Mouse (Mus musculus) heart, embryonic 16.5 days (tissue): ENCODE results near the gene Tex30. TPM values are rescaled to one million over a fixed set of nuclear protein-coding genes. Genes with fewer than 3 reads are reported as not detected.
"Not testable (repeated sequence)": the region's sequence is repeated elsewhere in the genome, so short reads cannot be mapped to it uniquely, and the experiment has no call there.

Experiments used
- ATAC-seq: fragments of 200-750 bp; cut with Nextera tagmentation; replicated peaks from 2 replicates; pipeline ENCODE4 v1.8.0; 2017; ENCODE audit warnings: moderate number of reproducible peaks; ENCODE audit not compliant: insufficient read depth, low FRiP score; ENCODE audit errors: extremely low read depth
- H3K27ac ChIP-seq: fragments of 300-500 bp; sonication (generic); 2 replicates; pipeline ENCODE4 v1.5.1; 2014; ENCODE audit warnings: mild to moderate bottlenecking, low read length, control low read depth, moderate library complexity
- H3K27me3 ChIP-seq: fragments of 300-500 bp; sonication (generic); 2 replicates; pipeline ENCODE4 v1.6.1; 2014; ENCODE audit warnings: low read length, mixed read lengths; ENCODE audit not compliant: control insufficient read depth, insufficient read depth
- H3K36me3 ChIP-seq: fragments of 300-500 bp; sonication (generic); 2 replicates; pipeline ENCODE4 v1.6.1; 2014; ENCODE audit not compliant: control insufficient read depth, insufficient read depth
- H3K4me1 ChIP-seq: fragments of 300-500 bp; sonication (generic); 2 replicates; pipeline ENCODE4 v1.6.1; 2014; ENCODE audit warnings: low read length, mixed read lengths; ENCODE audit not compliant: control insufficient read depth, insufficient read depth
- H3K4me2 ChIP-seq: fragments of 300-500 bp; sonication (generic); 2 replicates; pipeline ENCODE4 v1.6.1; 2014; ENCODE audit warnings: low read depth, mild to moderate bottlenecking, control low read depth, low read length
- H3K4me3 ChIP-seq: fragments of 300-500 bp; sonication (generic); 2 replicates; pipeline ENCODE4 v1.5.1; 2014; ENCODE audit warnings: mild to moderate bottlenecking, control low read depth, low read length
- H3K9ac ChIP-seq: fragments of 300-500 bp; sonication (generic); 2 replicates; pipeline ENCODE4 v1.6.1; 2014; ENCODE audit warnings: low read length, control low read depth
- H3K9me3 ChIP-seq: fragments of 300-500 bp; sonication (generic); replicated peaks from 2 replicates; pipeline ENCODE4 v1.6.1; 2016; ENCODE audit warnings: low read length; ENCODE audit not compliant: control insufficient read depth
- WGBS: fragments of 180-500 bp; shearing (Covaris S2); extraction: QIAGEN DNeasy Blood & Tissue Kit; methylation state at CpG from one replicate; pipeline ENCODE4 v1.1.7; 2014; 5-methylcytosine and 5-hydroxymethylcytosine counted together
- polyA plus RNA-seq: library from polyadenylated mRNA; unstranded; fragments of >200 nt; fragmentation: Nextera tagmentation; extraction: Ambion mirVana; gene quantifications from 2 replicates; pipeline ENCODE4 v1.2.1, GENCODE M21; 2015

The Tex30 gene
- polyA plus RNA-seq, 1 experiment from 2014 or later, result 74.8 TPM

GRCm38 (mm10) chr1:44057805-44058204 is 44.4 kb downstream of the Tex30 start:
- WGBS, result 64% methylated on average over 3 of the region's 3 CpGs
- H3K4me2 ChIP-seq, result no peak overlapping the region

GRCm38 (mm10) chr1:44046556-44046955 is 55.7 kb downstream of the Tex30 start:
- no peak overlapping the region for H3K4me3 ChIP-seq
- no peak for ATAC-seq
- no peak overlapping the region for H3K9ac ChIP-seq
- H3K9me3 ChIP-seq, result no peaks in the 10 kb centered on the region
- no peak overlapping the region for H3K27ac ChIP-seq
- H3K4me1 ChIP-seq, result no peaks in the 10 kb centered on the region
- WGBS, result 73% methylated on average over 2 of the region's 2 CpGs
- H3K36me3 ChIP-seq, result no peaks in the 10 kb centered on the region
- H3K4me2 ChIP-seq, result no peak overlapping the region
- no peaks in the 10 kb centered on the region for H3K27me3 ChIP-seq

More at GRCm38 (mm10) chr1:44057805-44058204, 44.4 kb downstream of the Tex30 start:
- Histone ChIP-seq H3K4me3 (no peak overlapping the region), H3K4me1 (no peaks in the 10 kb centered on the region), H3K9ac (no peak overlapping the region), H3K27me3 (no peaks in the 10 kb centered on the region), H3K36me3 (no peaks in the 10 kb centered on the region), H3K27ac (no peak overlapping the region), H3K9me3 (no peaks in the 10 kb centered on the region)
- no peak for ATAC-seq

GRCm38 (mm10) chr1:44045689-44046088 is 56.6 kb downstream of the Tex30 start:
- H3K4me2 ChIP-seq, H3K27ac ChIP-seq, ATAC-seq, H3K27me3 ChIP-seq, H3K4me1 ChIP-seq, H3K9ac ChIP-seq, H3K36me3 ChIP-seq, H3K9me3 ChIP-seq, H3K4me3 ChIP-seq: not testable (repeated sequence)
- WGBS, result 65% methylated on average over 5 of the region's 5 CpGs

GRCm38 (mm10) chr1:44042555-44042915 is 59.7 kb downstream of the Tex30 start:
- no peaks in the 10 kb centered on the region for H3K27me3 ChIP-seq
- no peak overlapping the region for H3K27ac ChIP-seq
- peak overlapping the region; percentile 66 for H3K4me3 ChIP-seq
- peak overlapping the region; percentile 86 for H3K4me2 ChIP-seq
- ATAC-seq, result no peak
- H3K36me3 ChIP-seq, result no peaks in the 10 kb centered on the region
- H3K9ac ChIP-seq, result peak overlapping the region; percentile 74
- no peaks in the 10 kb centered on the region for H3K9me3 ChIP-seq
- no peaks in the 10 kb centered on the region for H3K4me1 ChIP-seq
- 3% methylated on average over 6 of the region's 6 CpGs for WGBS

- no peaks in the 10 kb centered on the region for H3K27me3 ChIP-seq
- H3K27ac ChIP-seq, result no peak overlapping the region
- peak overlapping the region; percentile 74 for H3K9ac ChIP-seq
- no peaks in the 10 kb centered on the region for H3K36me3 ChIP-seq
- peak overlapping the region; percentile 86 for H3K4me2 ChIP-seq
- no peaks in the 10 kb centered on the region for H3K9me3 ChIP-seq
- 2% methylated on average over 17 of the region's 17 CpGs for WGBS
- H3K4me1 ChIP-seq, result no peaks in the 10 kb centered on the region
- peak; percentile 49; the same call in 1 of the 2 replicates for ATAC-seq
- peak overlapping the region; percentile 66 for H3K4me3 ChIP-seq
Measured at GRCm38 (mm10) chr1:44041797-44042554, 60.3 kb downstream of the Tex30 start.

Other genes starting within 250 kb of the Tex30 start
- 50.7 and 51.0 TPM in 2 replicates for gene Tpp2, start 168.8 kb downstream of the Tex30 start, polyA plus RNA-seq
- 0.21 and 0.37 TPM in 2 replicates for gene Mettl21c, start 82.4 kb downstream of the Tex30 start, polyA plus RNA-seq
- gene Gm8251, start 40.5 kb downstream of the Tex30 start, polyA plus RNA-seq, result 0.05 and 0.06 TPM in 2 replicates
- 40.3 and 41.2 TPM in 2 replicates for gene Kdelc1, start 16.4 kb upstream of the Tex30 start, polyA plus RNA-seq
- gene Bivm, start 16.5 kb upstream of the Tex30 start, polyA plus RNA-seq, result 11.0 and 13.4 TPM in 2 replicates
- 13.4 and 14.6 TPM in 2 replicates for gene Ercc5, start 45.3 kb upstream of the Tex30 start, polyA plus RNA-seq
- gene Mettl21e, start 116.5 kb upstream of the Tex30 start, polyA plus RNA-seq, result 0.21 and 0.41 TPM in 2 replicates